Comparison of ENCODE assay signal across 18 mouse cellular contexts in genomic region chr7:28950346-28951037, GRCm38 (mm10). TPM values are rescaled to one million over a fixed set of nuclear protein-coding genes. Genes with fewer than 3 reads are reported as not detected.
DNase-seq lines count a peak whose midpoint lies in the region; ATAC-seq and TF ChIP-seq lines count a peak whose summit lies in the region.
"Had no signal": no experiment of that assay in that cellular context is flagged by ENCODE, and none has a peak within 500 bp of the region (broad histone marks: within the 10 kb centered on the region; RNA-seq: fewer than 3 reads in every experiment).

No protein-coding gene starts in this region.

- H3K27ac ChIP-seq in heart, embryonic 12.5 days (ENCODE audit: poor library complexity, severe bottlenecking) = peak overlapping the region; percentile 45; the same call in 1 of the 2 replicates
- H3K27ac ChIP-seq in heart, adult 2 months = no peak overlapping the region; the same call in 1 of the 2 replicates
- peak overlapping the region; percentile 60; the same call in 1 of the 2 replicates for H3K27ac ChIP-seq in lung, embryonic 14.5 days (ENCODE audit: low read depth)
- peak overlapping the region; percentile 67 for H3K27ac ChIP-seq in limb, embryonic 10.5 days
- peak overlapping the region; percentile 59; the same call in 1 of the 2 replicates for H3K27ac ChIP-seq in stomach, postnatal 0 days (replicated peaks)
- no peak overlapping the region for H3K27ac ChIP-seq in forebrain, embryonic 12.5 days

- peaks cover 96% of the 10 kb centered on the region for H3K4me1 ChIP-seq in heart, embryonic 12.5 days (replicated peaks)
- H3K4me1 ChIP-seq in heart, adult 2 months (ENCODE audit: control insufficient read depth, insufficient read depth, low read length) = peaks cover 55% of the 10 kb centered on the region
- peaks cover 78% of the 10 kb centered on the region for H3K4me1 ChIP-seq in lung, embryonic 14.5 days (ENCODE audit: insufficient read depth)
- H3K4me1 ChIP-seq in limb, embryonic 10.5 days = peaks cover 97% of the 10 kb centered on the region
- peaks cover 34% of the 10 kb centered on the region for H3K4me1 ChIP-seq in stomach, postnatal 0 days (replicated peaks; ENCODE audit: control insufficient read depth, insufficient read depth)
- H3K4me1 ChIP-seq in forebrain, embryonic 12.5 days = peaks cover 67% of the 10 kb centered on the region

- no peaks in the 10 kb centered on the region for H3K9me3 ChIP-seq in heart, embryonic 12.5 days (replicated peaks)
- H3K9me3 ChIP-seq in lung, embryonic 14.5 days (ENCODE audit: low read depth, low read length) = no peaks in the 10 kb centered on the region
- no peaks in the 10 kb centered on the region for H3K9me3 ChIP-seq in limb, embryonic 10.5 days (replicated peaks)
- no peaks in the 10 kb centered on the region for H3K9me3 ChIP-seq in stomach, postnatal 0 days (ENCODE audit: control insufficient read depth, low read length)
- H3K9me3 ChIP-seq in forebrain, embryonic 12.5 days = no peaks in the 10 kb centered on the region
- H3K9me3 ChIP-seq: embryonic facial prominence, embryonic 15.5 days; G1E had no signal

- intact Hi-C loops in heart, adult 2 months (cut with DNase I) = no loop called here

- no peak for ATAC-seq in heart, embryonic 12.5 days (ENCODE audit: insufficient number of reproducible peaks, low FRiP score)
- ATAC-seq in lung, embryonic 14.5 days (ENCODE audit: insufficient read depth) = no peak
- no peak for ATAC-seq in stomach, postnatal 0 days (ENCODE audit: low FRiP score, low TSS enrichment)
- ATAC-seq in forebrain, embryonic 12.5 days (ENCODE audit: low FRiP score) = no peak
- ATAC-seq: forebrain, embryonic 14.5 days; inflammation-experienced regulatory T-cells, adult 6 months had no signal

- no peak overlapping the region for H3K4me3 ChIP-seq in heart, embryonic 12.5 days
- no peak overlapping the region for H3K4me3 ChIP-seq in heart, adult 2 months
- H3K4me3 ChIP-seq in lung, embryonic 14.5 days (ENCODE audit: low read depth, low read length) = no peak overlapping the region
- H3K4me3 ChIP-seq in limb, embryonic 10.5 days = no peak overlapping the region
- H3K4me3 ChIP-seq in stomach, postnatal 0 days (ENCODE audit: low read depth, low read length) = no peak overlapping the region
- no peak overlapping the region for H3K4me3 ChIP-seq in forebrain, embryonic 12.5 days (replicated peaks)
- H3K4me3 ChIP-seq: embryonic facial prominence, embryonic 15.5 days had no signal

- H3K4me2 ChIP-seq in heart, embryonic 12.5 days = no peak overlapping the region
- no peak overlapping the region for H3K4me2 ChIP-seq in lung, embryonic 14.5 days
- no peak overlapping the region for H3K4me2 ChIP-seq in stomach, postnatal 0 days (replicated peaks; ENCODE audit: low read depth)
- no peak overlapping the region for H3K4me2 ChIP-seq in forebrain, embryonic 12.5 days
- H3K4me2 ChIP-seq: embryonic facial prominence, embryonic 15.5 days had no signal

- H3K27me3 ChIP-seq in heart, embryonic 12.5 days (replicated peaks) = no peaks in the 10 kb centered on the region
- H3K27me3 ChIP-seq in heart, adult 2 months (ENCODE audit: control insufficient read depth, insufficient read depth, low read length) = no peaks in the 10 kb centered on the region
- no peaks in the 10 kb centered on the region for H3K27me3 ChIP-seq in lung, embryonic 14.5 days (ENCODE audit: insufficient read depth, low read length)
- no peaks in the 10 kb centered on the region for H3K27me3 ChIP-seq in limb, embryonic 10.5 days (ENCODE audit: low read depth, poor library complexity, severe bottlenecking)
- no peaks in the 10 kb centered on the region for H3K27me3 ChIP-seq in stomach, postnatal 0 days (ENCODE audit: control insufficient read depth, insufficient read depth, low read length)
- peaks cover 3% of the 10 kb centered on the region; the same call in 1 of the 2 replicates for H3K27me3 ChIP-seq in forebrain, embryonic 12.5 days
- H3K27me3 ChIP-seq: embryonic facial prominence, embryonic 15.5 days had no signal

- H3K36me3 ChIP-seq in heart, embryonic 12.5 days = peaks cover 28% of the 10 kb centered on the region; the same call in 1 of the 2 replicates
- H3K36me3 ChIP-seq in heart, adult 2 months (ENCODE audit: control insufficient read depth, insufficient read depth, low read length) = peaks cover 69% of the 10 kb centered on the region
- H3K36me3 ChIP-seq in lung, embryonic 14.5 days (ENCODE audit: insufficient read depth) = peaks cover 11% of the 10 kb centered on the region; the same call in 1 of the 2 replicates
- peaks cover 56% of the 10 kb centered on the region for H3K36me3 ChIP-seq in limb, embryonic 10.5 days
- no peaks in the 10 kb centered on the region; the same call in 1 of the 2 replicates for H3K36me3 ChIP-seq in stomach, postnatal 0 days (ENCODE audit: control insufficient read depth, insufficient read depth, low read length)
- H3K36me3 ChIP-seq in forebrain, embryonic 12.5 days (replicated peaks) = peaks cover 12% of the 10 kb centered on the region; the same call in 1 of the 2 replicates

- TF ChIP-seq EP300 in heart, adult 2 months (IDR thresholded peaks at IDR 0.05; ENCODE audit: insufficient read depth, low read depth, low read length) = no peak
- TF ChIP-seq EP300 in stomach, postnatal 0 days (optimal IDR thresholded peaks at IDR 0.05) = no peak

- no peak for TF ChIP-seq POLR2A in heart, adult 2 months (IDR thresholded peaks at IDR 0.05; ENCODE audit: insufficient read depth, low read depth, low read length)

- peaks cover 15% of the 10 kb centered on the region for H3K79me2 ChIP-seq in heart, adult 2 months (replicated peaks; ENCODE audit: control insufficient read depth, insufficient read depth, low read length)

- no peak overlapping the region for H3K9ac ChIP-seq in heart, embryonic 12.5 days
- no peak overlapping the region for H3K9ac ChIP-seq in heart, adult 2 months (ENCODE audit: low read depth, low read length)
- no peak overlapping the region for H3K9ac ChIP-seq in lung, embryonic 14.5 days
- no peak overlapping the region for H3K9ac ChIP-seq in stomach, postnatal 0 days (ENCODE audit: low read length)
- H3K9ac ChIP-seq in forebrain, embryonic 12.5 days = no peak overlapping the region
- H3K9ac ChIP-seq: embryonic facial prominence, embryonic 15.5 days had no signal

- no peak for DNase-seq in heart, adult 2 months
- no peak for DNase-seq in lung, embryonic 14.5 days
- DNase-seq in lung, postnatal 14 days = no peak
- no peak for DNase-seq in limb, embryonic 10.5 days (ENCODE audit: low spot score)
- no peak for DNase-seq in stomach, postnatal 0 days (ENCODE audit: low spot score)
- no peak for DNase-seq in cerebellum, adult 8-10 months
- DNase-seq: adrenal gland, adult 8-10 months; cerebellum, postnatal 14 days; kidney, postnatal 36 days; layer of hippocampus, postnatal 36 days; midbrain, embryonic 14.5 days; right cerebral cortex, postnatal 14 days had no signal

- no peak for TF ChIP-seq CTCF in heart, adult 2 months (IDR thresholded peaks at IDR 0.05)
- TF ChIP-seq CTCF in lung, embryonic 14.5 days (IDR thresholded peaks at IDR 0.05; ENCODE audit: low read depth) = no peak
- TF ChIP-seq CTCF in stomach, postnatal 0 days (IDR thresholded peaks at IDR 0.05; ENCODE audit: low read depth) = no peak

- WGBS in heart, embryonic 12.5 days = 87% methylated on average over 10 of the region's 10 CpGs
- 82% methylated on average over 10 of the region's 10 CpGs for WGBS in heart, adult 2 months
- 81% methylated on average over 10 of the region's 10 CpGs for WGBS in lung, embryonic 14.5 days
- 89% methylated on average over 10 of the region's 10 CpGs for WGBS in limb, embryonic 10.5 days
- WGBS in stomach, postnatal 0 days = 76% methylated on average over 10 of the region's 10 CpGs
- WGBS in forebrain, embryonic 12.5 days = 92% methylated on average over 10 of the region's 10 CpGs

RNA-seq across cellular contexts. Expression of gene Actn4, which starts 11.6 kb away (rescaled TPM):
- polyA plus RNA-seq in heart, embryonic 12.5 days (2016; fragmentation: Nextera tagmentation; extraction: Ambion mirVana) = 317 and 318 TPM in 2 replicates
- 10 to 100 TPM; 66.1 to 85.7 TPM for total RNA-seq in heart, adult 2 months (2021)
- 123 and 132 TPM in 2 replicates for polyA plus RNA-seq in heart, adult 2 months (2012; rRNA removed)
- 266 and 270 TPM in 2 replicates for polyA plus RNA-seq in lung, embryonic 14.5 days (2014; fragmentation: Nextera tagmentation; extraction: Ambion mirVana)
- 253 and 285 TPM in 2 replicates for polyA plus RNA-seq in limb, embryonic 10.5 days (2016; fragmentation: Nextera tagmentation; extraction: Ambion mirVana)
- 216 and 227 TPM in 2 replicates for polyA plus RNA-seq in stomach, postnatal 0 days (2015; fragmentation: Nextera tagmentation; extraction: Ambion mirVana)
- 159 and 171 TPM in 2 replicates for polyA plus RNA-seq in forebrain, embryonic 12.5 days (2016; fragmentation: Nextera tagmentation; extraction: Ambion mirVana)

RNA-seq across cellular contexts. Expression of gene Eif3k, which starts 31.2 kb away (rescaled TPM):
- polyA plus RNA-seq in heart, embryonic 12.5 days (2016; fragmentation: Nextera tagmentation; extraction: Ambion mirVana) = 254 and 255 TPM in 2 replicates
- 100 to 1,000 TPM; 156 to 177 TPM for total RNA-seq in heart, adult 2 months (2021)
- 221 and 283 TPM in 2 replicates for polyA plus RNA-seq in heart, adult 2 months (2012; rRNA removed)
- polyA plus RNA-seq in lung, embryonic 14.5 days (2014; fragmentation: Nextera tagmentation; extraction: Ambion mirVana) = 392 and 398 TPM in 2 replicates
- polyA plus RNA-seq in limb, embryonic 10.5 days (2016; fragmentation: Nextera tagmentation; extraction: Ambion mirVana) = 446 and 467 TPM in 2 replicates
- polyA plus RNA-seq in stomach, postnatal 0 days (2015; fragmentation: Nextera tagmentation; extraction: Ambion mirVana) = 294 and 295 TPM in 2 replicates
- 314 and 342 TPM in 2 replicates for polyA plus RNA-seq in forebrain, embryonic 12.5 days (2016; fragmentation: Nextera tagmentation; extraction: Ambion mirVana)

RNA-seq across cellular contexts. Expression of gene Map4k1, which starts 31.4 kb away (rescaled TPM):
- polyA plus RNA-seq in heart, embryonic 12.5 days (2016; fragmentation: Nextera tagmentation; extraction: Ambion mirVana) = 5.8 and 6.5 TPM in 2 replicates
- total RNA-seq in heart, adult 2 months (2021) = 1 to 10 TPM in 1 of 2 experiments, under 1 TPM in 1; 0.91 to 1.1 TPM
- polyA plus RNA-seq in heart, adult 2 months (2012; rRNA removed) = 2.7 and 3.4 TPM in 2 replicates
- polyA plus RNA-seq in lung, embryonic 14.5 days (2014; fragmentation: Nextera tagmentation; extraction: Ambion mirVana) = 8.5 and 10.7 TPM in 2 replicates
- 18.9 and 19.4 TPM in 2 replicates for polyA plus RNA-seq in limb, embryonic 10.5 days (2016; fragmentation: Nextera tagmentation; extraction: Ambion mirVana)
- polyA plus RNA-seq in stomach, postnatal 0 days (2015; fragmentation: Nextera tagmentation; extraction: Ambion mirVana) = 3.0 and 3.6 TPM in 2 replicates
- 5.0 and 5.7 TPM in 2 replicates for polyA plus RNA-seq in forebrain, embryonic 12.5 days (2016; fragmentation: Nextera tagmentation; extraction: Ambion mirVana)

Comparison
In these comparisons a context has a peak if more than half of its experiments do, and no peak if none do; other contexts are left out.
1. H3K27ac ChIP-seq: peak in heart, embryonic 12.5 days (single experiment), lung, embryonic 14.5 days (single experiment), limb, embryonic 10.5 days (single experiment) and stomach, postnatal 0 days (single experiment); none in heart, adult 2 months (single experiment) and forebrain, embryonic 12.5 days (single experiment).